8 mouse cellular contexts compared by ENCODE assay signal in the genomic region with DNA sequence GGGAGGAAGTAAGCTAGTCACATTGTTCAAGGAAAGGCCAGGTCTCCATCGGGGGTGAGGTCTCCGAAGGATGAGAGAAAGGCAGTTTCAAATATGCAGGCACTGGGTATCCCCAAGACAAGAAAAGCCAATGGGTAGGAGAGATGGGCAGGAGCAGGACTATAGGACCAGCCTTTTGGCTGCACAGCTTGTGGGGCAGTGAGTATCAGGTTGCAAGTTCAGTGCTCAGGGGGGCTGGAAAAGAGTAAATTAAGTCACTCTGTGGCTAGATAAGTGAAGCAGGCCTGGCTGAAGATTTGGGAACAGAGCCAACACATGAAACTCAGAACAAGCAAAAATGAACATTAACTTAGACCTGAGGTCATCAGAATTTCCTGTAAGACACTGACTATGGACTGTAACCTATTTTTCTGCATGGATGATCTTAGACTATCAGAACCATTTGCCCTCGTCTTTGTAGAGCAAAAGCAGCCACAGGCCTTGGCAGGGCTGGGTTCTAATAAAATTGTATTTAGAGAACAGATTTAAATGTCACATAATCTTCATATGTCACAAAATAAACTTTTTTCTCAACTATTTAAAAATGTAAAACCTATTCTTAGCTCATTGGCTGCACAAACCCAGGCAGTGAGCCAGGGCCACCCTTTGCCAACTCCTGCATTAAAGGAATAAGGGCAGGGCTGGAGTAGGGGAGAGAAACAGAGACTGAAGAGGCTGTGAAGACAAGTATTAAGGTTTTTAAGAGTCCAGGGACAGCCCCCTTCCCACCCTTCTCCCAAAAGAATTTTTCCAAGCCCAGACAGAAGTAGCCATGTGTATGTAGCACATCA.
DNase-seq lines count a peak whose midpoint lies in the region; ATAC-seq and TF ChIP-seq lines count a peak whose summit lies in the region.

No protein-coding gene starts in this region.

- peak; percentile 42 to 52 for DNase-seq in cerebellum, adult 2 months
- DNase-seq in cerebellum, adult 11-12 months, result no peak
- peak; percentile 61 for DNase-seq in lung, postnatal 10 days
- no peak for DNase-seq in lung, adult 2 months
- DNase-seq in layer of hippocampus, adult 18-20 months (ENCODE audit: low spot score in 2 of 2), result peak; percentile 47 to 75
- DNase-seq in right cerebral cortex, postnatal 14 days, result peak; percentile 49

- H3K27ac ChIP-seq in cerebellum, adult 2 months (ENCODE audit: insufficient read depth, low read length), result no peak overlapping the region

- peaks cover 3% of the 10 kb centered on the region; the same call in 1 of the 2 replicates for H3K4me1 ChIP-seq in cerebellum, adult 2 months (ENCODE audit: control insufficient read depth, insufficient read depth, low read length)
- H3K4me1 ChIP-seq in lung, adult 2 months (ENCODE audit: control insufficient read depth, insufficient read depth, low read length), result no peaks in the 10 kb centered on the region

- no peak for TF ChIP-seq CTCF in cerebellum, adult 2 months (IDR thresholded peaks at IDR 0.05; ENCODE audit: borderline replicate concordance, insufficient read depth, low read depth, low read length)
- TF ChIP-seq CTCF in lung, adult 2 months (IDR thresholded peaks at IDR 0.05; ENCODE audit: insufficient read depth, low read length), result no peak

- H3K4me3 ChIP-seq in cerebellum, adult 2 months (replicated peaks; ENCODE audit: insufficient read depth, low read depth, low read length), result no peak overlapping the region
- H3K4me3 ChIP-seq in lung, adult 2 months (replicated peaks; ENCODE audit: extremely low read depth, low read depth, low read length), result no peak overlapping the region

- WGBS in cerebellum, adult 2 months, result 77% methylated on average over 3 of the region's 3 CpGs
- WGBS in lung, adult 2 months, result 62% methylated on average over 3 of the region's 3 CpGs

- no peaks in the 10 kb centered on the region for H3K27me3 ChIP-seq in cerebellum, adult 2 months (ENCODE audit: control insufficient read depth, insufficient read depth, low read length)

- no peak for TF ChIP-seq POLR2A in cerebellum, adult 2 months (IDR thresholded peaks at IDR 0.05; ENCODE audit: borderline replicate concordance, insufficient read depth, low read length)
- TF ChIP-seq POLR2A in lung, adult 2 months (IDR thresholded peaks at IDR 0.05; ENCODE audit: borderline replicate concordance, extremely low read depth, low read depth, low read length), result no peak

- ATAC-seq in megakaryocyte-erythroid progenitor cell, adult 5-6 weeks (replicated peaks; ENCODE audit: low FRiP score, low TSS enrichment, poor library complexity, severe bottlenecking), result no peak
- no peak for ATAC-seq in megakaryocyte progenitor cell, adult 5-6 weeks (replicated peaks; ENCODE audit: poor library complexity)

Comparison
In these comparisons a context has a peak if more than half of its experiments do, and no peak if none do; other contexts are left out.
1. DNase-seq: peak in cerebellum, adult 2 months (2 of 2), lung, postnatal 10 days (single experiment), layer of hippocampus, adult 18-20 months (2 of 2) and right cerebral cortex, postnatal 14 days (single experiment); none in cerebellum, adult 11-12 months (single experiment) and lung, adult 2 months (single experiment).